Mouse (Mus musculus): ENCODE measurements around the gene Ykt6.

Gene Ykt6

DNA sequence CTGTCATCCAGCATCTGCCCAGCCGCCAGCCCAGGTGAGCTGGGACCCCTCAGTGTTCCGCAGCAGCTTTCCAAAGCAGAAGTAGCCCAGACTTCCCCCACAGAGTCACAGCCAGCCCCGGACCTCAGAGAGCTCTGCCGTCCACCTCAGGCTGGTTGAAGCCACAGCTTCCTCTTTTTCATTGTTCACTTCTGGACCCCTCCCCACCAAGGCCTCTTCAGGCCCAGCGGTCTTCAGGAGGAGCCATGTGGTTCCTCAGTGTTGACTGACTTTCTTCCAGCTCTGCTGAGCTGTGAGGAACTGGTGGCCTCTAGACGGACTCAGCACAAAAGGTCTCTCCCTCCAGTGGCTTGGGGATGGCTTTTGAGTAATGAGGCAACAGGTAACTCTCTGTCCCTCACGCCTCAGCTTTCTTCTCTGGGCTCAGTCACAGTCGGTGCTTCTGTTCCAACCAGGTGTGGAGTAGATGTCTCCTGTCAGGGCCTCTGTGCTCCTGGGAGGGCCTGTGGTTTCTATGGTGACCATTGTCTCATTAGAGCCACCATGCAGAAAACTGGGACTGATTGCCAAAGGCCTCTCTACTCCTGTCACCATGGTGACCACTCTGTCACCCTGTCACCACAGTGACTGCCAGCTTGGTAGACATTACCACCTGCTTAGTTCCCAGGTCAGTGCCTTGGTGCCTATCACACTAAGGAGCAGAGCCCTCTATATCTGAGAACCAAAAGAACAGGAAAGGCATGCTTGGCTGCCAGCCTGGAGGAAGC is 5.7 kb upstream of the Ykt6 start, which contains the start of gene Gck:
Gck (minus strand) TSS at position 496 of the 767 bp plus-strand sequence.
- DNase-seq: peak; percentile 30 to 47

DNA sequence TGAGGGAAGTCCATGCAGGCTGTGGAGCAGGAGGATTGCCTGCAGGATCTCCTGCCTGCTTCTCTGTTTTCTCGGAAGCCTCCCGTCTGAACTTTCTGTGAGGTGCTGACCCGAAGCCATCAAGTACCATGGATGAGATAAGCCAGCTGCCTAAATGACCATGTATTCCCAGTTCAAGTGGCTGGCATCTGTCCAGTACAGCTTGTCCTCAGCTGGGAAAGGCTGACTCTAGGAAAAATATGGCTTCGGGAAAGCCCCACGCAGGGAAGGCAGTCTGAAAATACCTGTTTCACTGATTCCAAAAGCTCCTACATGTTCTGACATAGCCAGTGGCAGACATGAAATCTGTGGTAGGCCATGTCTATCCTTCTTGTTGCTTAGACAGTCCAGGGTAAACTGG is 3.0 kb upstream of the Ykt6 start:
- DNase-seq: no peak

DNA sequence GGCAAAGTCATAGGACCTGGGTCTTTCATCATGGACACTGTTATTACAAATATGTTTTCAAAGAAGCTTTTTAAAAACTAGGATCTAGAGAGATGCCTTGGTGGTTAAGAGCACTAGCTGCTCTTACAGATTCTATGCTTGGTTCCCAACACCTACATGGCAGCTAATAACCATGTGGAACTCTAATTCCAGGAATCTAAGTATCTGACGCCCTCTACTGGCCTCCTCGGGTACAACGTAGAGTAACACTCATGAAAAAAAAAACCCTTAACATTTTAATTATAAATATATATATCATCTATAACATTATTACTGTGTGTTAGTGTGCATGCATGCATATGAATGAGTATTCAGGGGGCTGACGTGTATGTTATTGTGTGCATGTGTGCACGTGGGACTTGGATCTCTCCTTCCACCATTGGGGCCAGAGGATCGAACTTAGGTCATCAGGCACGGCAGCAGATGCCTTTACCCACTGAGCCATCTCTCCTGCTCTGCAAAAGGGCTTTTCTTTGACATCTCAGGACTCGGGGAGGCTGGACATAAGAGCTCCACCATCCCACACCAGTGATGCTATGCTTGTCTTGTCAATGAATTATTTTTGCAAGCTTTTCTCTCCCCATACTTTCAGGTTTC is 2.2 kb upstream of the Ykt6 start:
- peak; percentile 66 to 75 for DNase-seq

DNA sequence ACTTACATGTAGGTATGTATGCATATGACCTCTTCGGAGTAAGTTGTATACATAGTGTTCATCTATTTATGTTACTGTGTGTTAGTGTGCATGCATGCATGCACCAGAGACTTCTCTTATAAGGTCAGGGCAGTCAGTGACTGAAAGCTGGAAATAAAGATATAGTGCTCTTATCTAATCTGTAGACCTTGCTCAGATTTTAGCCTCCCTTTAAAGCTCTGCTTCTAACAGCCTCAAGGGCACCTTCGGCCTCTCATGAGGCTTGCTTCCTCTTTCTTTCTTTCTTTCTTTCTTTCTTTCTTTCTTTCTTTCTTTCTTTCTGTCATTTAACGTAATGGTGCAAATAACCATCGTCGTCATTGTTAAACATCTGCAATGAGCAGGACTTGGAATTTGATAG is 1.1 kb upstream of the Ykt6 start:
- DNase-seq: no peak

DNA sequence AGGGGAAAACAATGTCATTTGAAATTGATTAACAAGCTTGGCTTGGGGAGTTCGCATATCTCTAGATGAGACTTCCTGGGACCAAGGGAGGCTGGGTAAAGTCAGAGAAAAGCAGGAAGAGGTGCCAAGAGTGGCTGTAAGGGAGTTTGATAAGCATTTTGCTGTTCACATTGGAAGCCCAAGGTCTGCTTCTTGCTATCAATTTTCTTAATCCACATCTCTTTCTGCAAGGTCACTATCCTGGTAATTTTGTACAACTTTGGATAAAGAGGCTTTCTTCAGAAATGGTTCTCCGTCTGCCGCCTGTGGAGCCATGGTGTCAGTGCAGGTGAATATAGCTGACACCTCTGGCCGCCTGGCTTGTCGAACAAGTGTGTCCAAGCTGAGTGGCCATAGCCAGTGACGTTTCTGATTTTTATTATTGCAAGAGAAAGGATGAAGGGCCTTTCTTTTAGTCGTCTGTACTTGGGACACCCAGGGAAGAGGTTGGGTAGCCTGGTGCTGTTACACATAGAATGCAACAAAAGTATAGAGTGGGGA is 458 bp upstream of the Ykt6 start:
- DNase-seq: peak; percentile 69 to 77

DNA sequence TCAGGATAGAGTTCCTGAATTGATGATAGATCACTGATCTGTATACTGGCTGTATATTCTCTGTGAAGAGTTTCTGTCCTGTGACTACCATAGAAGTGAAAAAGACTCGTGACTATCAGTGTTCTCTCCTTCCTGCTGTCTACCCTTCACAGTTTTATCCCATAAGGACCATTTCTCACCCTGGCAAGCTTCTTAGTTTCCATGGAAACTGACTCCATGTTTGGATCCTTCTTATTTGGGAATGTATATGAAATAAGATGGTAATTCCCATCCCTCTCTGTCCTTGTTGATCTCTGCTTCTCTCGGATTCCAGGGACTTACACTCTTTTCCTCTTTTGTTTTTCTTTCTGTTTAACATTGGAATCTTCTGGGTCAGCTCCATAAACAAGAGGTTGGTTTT is 4.6 kb downstream of the Ykt6 start:
- no peak for DNase-seq

DNA sequence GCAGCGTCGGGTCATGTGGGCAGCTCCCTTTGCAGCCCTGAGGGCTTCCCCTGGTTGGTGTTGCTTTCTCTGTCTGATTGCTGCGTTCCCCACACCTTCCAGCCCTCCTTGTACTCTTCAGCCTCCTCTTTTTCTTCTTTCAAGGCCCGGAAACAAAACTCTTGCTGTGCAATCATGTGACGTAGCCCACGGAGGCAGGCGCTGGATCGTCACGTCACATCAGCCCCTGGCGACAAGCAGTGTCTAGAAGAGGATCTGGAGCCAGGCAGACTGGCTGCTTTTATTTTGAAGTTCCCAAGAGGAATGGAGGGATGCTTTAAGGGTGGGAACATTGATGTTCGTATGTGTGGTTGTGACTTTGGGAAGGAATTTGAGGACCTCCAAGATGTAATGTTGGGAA is 10.4 kb downstream of the Ykt6 start:
- DNase-seq: peak in 1 of 2 experiments; percentile 8

DNA sequence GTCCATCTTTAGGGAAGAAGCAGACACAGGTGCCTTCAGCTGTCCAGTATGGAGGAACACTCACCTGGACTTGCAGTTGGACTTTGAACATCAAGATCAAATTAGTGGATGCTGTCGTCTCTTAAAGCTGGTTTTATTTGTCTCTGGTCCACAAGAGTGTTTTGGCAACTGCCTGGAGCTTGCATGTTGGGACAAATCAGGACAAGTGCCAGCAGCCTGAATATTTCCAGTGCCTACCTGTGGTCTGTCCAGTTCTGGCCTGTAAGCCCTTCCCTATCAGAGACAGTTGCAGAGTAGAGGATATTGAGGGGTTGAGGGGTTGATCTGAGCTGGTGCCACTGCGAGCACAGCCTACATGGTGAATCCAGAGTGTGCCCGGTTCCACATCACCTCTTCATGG is 11.3 kb downstream of the Ykt6 start:
- DNase-seq: peak in 1 of 2 experiments; percentile 5

DNA sequence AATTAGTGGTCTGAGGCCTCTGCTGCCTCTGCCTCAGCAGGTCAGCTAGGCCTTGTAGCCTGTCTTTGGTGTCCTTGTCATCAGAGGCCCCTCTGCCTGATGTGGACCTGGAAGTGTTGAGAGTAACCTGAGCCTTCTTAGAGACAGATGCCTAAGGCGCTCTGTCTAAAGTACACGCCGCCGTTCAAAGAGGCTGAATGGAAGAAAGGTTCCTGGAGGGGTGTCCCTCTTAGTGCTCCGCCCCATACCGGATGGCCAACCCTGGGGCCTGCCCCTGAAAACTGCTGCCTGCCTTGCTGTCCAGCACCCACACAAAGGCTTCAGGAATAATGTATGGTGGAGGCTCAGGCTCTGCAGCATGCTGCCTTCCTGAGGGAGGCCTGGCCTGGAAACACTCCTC is 12.7 kb downstream of the Ykt6 start:
- no peak for DNase-seq

DNA sequence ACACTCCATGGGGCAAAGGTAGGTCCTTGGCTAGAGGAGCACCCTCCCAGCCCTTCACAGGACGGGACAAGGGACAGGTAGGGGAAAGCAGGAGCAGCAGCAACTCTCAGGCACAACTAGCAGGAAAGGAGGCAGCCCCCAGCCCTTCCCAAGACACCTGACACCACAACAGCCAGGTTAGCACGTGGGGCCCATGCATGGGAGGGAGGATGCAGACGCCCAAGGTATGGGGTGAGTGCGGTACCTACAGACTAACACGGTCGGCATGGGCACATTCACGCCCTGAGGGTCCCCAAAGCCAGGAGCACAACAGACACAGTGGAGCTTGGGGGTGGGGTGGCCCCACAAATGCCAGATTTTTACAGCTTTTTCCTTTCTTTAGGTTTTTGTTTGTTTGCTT is 15.7 kb downstream of the Ykt6 start:
- DNase-seq: no peak

DNA sequence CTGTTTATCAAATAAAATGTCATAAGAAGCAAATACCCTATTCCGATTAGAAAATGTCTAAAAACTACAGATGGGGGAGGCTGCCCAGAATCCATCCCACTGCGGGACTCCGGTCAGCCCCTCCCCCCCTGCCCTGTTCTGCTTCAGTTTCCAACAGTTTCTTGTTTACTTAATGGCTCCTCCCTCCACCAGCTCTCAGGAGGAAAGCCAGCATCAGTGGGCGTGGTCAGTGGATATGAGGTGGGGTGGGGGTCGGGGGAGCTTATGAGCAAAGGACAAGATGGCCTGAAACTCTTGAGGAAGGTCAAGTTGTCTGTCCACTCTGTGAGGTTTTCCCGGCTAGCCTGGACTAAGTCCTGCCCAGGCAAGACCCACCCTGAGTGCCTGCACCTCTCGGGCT is 17.7 kb downstream of the Ykt6 start:
- no peak for DNase-seq

DNA sequence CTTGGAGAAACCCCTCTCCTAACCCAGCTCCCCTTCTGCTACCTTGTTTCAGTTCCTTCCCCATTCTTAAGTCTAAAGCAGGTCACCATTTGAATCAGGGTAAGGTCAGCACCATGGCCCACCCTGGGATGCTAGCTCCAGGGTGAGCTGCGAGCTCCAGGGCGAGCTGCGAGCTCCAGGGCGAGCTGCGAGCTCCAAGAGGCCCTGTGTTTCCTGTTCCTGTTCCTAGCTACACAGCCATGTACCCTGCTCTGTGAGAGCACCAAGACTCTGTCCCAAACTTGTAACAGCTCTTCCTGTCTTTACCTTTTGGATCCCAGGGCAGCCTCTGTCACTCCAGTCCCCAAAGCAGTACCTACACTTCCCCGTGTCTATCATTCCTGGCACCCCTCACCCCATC is 18.6 kb downstream of the Ykt6 start:
- DNase-seq: no peak

DNA sequence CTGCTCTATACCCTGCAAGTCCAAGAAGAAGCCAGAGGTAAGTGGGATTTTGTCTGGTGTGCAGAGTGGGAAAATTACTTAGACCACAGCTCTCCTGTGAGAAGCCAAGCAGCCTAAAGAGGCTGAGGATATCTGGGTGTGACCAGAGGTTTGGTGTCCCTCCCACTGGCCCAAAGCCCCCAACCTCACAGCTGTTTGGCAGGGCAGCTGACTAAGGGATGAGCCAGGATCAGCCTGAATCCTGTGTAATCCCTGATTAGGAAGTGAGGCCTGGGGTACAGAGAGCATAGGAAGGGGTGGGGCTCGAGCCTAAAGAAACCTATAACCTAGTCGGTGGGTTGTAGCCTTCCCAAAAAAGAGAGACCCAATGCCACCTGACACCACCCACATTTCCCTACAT is 19.6 kb downstream of the Ykt6 start:
- no peak for DNase-seq

DNA sequence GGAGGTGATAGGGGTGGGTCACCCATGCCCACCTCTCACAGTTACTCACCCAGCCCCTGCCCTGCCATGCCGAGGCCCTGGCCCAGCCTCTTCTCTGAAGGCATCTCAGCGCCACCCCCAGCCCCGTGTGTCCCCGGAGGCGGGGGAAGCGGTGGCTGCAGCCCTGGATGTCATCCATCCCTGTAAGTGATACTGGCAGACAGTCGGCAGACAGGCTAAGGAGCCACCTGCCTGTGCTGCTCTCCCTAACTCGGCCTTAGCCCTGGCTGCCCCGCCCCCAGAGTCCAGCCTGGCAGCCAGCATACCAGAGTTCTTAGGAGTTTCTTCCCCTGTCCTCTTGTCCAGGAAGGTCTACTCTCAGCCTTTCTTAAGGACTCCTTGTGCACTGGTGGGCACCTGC is 20.6 kb downstream of the Ykt6 start:
- peak; percentile 71 to 72 for DNase-seq

DNA sequence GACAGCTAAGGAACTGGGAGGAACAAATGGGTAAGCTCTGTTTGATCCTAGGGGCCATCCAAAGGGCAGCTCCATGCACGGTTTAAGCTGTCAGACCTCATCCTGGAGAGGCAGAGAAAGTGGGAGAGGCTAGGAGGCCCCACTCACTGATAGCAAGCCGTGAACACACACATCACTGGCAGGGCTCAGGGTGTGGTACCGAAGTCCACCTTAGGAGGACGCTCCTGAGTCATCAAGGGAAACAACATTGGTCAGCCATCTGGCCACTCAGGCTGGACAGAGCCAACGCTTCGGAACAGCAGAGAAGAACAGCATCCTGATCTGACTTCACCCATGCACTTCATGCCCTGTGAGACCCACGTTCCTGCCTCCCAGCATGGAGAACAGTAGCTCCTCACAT is 23.6 kb downstream of the Ykt6 start:
- DNase-seq: no peak

DNA sequence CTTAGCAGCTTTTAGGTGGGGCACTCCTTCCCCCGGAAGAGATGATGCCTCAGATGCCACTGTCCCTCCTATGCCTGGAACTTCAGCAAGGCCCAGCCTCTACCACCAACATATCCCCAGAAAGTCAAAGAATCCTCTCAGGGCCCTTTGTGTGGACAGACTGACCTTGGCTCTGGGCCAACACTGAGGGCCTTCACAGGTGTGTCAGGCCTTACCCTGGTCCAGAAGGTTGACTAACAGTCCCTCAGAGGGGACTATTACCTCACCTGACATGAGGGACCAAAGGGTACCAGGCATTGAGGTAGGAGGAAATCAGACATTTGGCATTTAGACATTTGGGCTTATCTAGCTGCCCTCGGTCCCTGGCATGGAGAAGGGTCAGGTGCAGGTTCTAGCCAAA is 24.6 kb downstream of the Ykt6 start:
- DNase-seq: no peak

DNA sequence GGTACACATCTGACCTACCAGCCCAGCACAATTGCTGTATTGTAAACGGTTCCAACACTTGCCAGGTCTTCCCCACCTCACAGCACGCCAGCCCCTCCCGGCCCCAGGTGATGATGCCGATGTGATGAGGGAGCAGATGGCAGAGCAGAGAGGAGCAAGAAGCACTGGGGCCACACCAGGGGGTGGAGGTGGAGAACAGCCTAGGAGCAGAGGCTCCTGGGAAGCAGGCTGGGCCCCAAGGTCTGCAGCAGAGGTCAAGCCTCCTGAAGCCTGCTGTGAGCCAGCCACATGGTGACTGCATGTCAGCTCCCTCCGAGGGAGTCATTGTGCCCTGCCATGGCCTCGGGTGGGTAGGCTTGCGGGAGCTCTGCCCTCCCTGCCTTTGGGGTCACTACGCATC is 25.1 kb downstream of the Ykt6 start:
- peak in 1 of 2 experiments; percentile 33 for DNase-seq

DNA sequence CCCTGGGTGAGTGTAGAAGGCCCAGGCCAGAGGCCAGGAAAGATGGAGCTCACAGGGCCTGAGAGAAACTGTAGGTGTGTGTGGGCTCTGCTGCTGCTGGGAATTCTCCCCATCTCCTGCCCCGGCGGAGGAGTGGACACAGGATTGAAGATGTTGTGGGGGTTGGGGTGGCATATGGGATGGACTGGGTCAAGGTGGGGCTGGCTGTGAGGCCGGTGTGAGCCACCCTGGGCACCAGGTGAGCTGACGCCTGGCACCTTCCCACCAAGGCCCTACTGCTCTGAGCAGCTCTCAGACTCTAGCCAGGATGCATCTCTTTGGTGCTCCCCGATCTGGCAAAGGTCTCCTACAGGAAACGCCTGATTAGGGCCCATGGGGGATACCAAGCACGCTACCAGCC is 25.8 kb downstream of the Ykt6 start:
- DNase-seq: no peak

DNA sequence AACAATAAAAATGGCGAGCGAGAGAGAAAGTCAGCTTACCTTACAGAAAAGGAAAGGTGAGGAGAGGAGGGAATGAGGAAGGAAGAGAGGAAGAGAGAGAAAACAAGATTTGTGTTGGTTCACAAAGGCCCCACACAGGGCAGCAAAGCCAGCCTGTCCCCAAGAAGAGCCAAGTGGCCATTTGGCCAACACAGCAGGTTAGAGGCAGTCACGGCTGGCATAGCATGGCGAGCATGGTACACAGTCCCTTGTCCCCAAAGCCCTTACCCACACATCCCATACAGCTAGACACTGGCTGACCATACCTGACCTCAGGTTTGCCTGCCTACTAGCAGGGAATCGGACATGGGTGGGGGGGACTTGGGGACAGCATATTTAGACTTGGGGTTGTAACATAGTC is 28.1 kb downstream of the Ykt6 start:
- DNase-seq: peak; percentile 75 to 79

DNA sequence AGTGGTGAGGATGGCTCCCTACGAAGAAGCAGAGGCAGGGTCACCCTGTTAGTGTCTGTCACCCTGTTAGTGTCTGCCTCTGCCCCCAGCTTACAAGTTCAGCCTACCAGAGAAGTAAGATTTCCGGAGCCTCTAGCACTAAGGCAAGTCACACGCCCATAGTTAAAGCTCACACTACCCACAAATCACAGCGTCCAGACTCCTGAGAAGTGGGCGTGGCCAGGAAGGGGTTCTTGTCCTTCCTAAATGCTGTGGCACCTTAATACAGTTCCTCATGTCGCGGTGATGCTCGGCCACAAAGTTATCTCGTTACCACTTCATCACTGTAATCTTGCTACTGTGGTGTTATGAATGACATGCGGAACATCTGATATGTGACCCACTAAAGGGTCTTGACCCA is 32.6 kb downstream of the Ykt6 start:
- no peak for DNase-seq

DNA sequence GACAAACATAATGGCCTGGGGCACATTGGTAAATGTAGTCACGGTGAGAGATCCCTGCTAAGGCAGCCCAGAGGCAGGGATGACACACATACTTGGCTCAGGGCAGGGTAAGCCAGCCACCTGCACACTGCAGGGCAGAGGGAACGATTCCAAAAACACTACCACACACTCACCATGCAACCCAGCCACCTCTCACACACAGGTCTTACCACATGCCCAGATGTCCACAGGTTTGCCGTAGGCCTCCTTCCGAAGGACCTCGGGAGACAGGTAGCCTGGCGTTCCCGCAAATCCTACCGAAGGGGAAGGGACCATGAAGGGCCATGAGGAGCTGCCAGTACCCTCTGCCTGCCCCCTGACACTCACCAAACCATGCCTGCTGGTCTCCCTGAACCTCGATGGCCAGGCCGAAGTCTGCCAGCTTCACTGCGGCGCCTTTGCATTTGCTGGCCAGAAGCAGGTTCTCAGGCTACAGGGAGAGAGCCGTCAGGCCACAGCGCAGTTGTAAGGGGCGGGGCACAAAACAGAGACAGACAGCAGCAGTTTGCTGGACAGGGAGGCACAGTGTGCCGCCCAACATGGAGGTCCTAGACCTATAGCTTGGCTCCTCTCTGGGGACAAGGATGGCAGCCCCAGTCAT is 34.6 kb downstream of the Ykt6 start:
- DNase-seq: no peak

DNA sequence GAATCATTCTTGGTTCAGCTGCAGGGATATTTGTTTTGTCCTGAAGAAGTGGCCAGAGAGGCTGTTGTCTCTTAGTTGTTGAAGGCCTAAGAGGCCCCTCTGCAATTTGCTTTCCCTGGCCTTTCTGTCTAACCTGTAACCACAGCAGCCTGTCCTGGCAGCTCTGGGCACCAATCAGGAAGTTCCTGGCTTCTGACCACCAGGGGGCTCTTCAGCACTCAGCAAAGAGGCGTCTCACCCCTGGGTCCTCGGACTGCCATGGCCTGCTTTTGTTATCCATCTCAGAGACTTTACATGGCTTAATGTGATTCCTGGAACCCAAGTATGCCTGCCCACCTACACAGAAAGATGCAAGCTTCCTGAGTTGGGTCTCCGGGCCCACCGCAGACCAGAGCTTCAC is 35.4 kb downstream of the Ykt6 start:
- peak; percentile 76 to 79 for DNase-seq

DNA sequence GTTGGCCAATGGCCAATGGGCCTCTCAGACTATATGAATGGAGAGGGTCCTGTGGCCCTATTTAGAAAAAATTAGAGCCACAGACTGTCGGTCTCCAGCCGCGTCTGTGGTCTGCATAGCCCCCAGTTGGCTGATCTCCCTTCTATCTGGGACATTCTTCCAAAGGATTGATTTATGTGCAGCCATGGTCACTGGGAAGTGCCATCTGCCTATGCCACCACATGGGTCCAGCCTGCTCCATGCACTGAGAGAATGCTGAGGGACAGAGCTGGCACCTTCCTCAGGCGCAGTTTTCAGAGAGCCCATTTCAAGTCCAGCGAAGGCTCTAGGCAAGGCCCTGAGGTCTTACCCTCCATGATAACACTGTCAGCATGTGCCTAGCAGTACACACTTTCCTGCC is 38.7 kb downstream of the Ykt6 start:
- DNase-seq: peak; percentile 69 to 77

DNA sequence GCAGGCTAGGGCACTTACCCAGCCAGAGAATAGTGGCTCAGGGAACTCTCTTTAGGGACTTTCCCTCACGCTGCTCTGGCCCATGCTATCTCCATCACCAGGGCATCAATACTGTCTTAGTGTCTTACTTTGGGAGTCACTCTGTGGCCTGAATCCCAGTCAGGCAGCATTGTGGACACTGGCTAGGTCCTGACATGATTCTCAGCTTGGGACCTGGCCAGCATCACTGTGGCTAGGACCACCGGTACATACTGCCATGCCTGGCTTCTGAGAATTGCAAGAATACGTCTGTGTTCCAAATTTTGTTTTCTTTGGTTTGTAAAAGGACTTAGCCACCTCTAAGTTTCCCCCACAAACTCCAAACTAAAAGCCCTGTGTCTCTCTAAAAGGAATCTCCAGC is 39.4 kb downstream of the Ykt6 start:
- no peak for DNase-seq

All from cerebellum, postnatal 10 days (tissue).